Mouse (Mus musculus): Measurements from ENCODE around the gene Lamtor3.
A peak's percentile ranks its signal among the peaks of the same experiment; 100 is the strongest.
"Not testable (repeated sequence)": the region's sequence is repeated elsewhere in the genome, so short reads cannot be mapped to it uniquely, and the experiment has no call there.

The Lamtor3 gene

DNA sequence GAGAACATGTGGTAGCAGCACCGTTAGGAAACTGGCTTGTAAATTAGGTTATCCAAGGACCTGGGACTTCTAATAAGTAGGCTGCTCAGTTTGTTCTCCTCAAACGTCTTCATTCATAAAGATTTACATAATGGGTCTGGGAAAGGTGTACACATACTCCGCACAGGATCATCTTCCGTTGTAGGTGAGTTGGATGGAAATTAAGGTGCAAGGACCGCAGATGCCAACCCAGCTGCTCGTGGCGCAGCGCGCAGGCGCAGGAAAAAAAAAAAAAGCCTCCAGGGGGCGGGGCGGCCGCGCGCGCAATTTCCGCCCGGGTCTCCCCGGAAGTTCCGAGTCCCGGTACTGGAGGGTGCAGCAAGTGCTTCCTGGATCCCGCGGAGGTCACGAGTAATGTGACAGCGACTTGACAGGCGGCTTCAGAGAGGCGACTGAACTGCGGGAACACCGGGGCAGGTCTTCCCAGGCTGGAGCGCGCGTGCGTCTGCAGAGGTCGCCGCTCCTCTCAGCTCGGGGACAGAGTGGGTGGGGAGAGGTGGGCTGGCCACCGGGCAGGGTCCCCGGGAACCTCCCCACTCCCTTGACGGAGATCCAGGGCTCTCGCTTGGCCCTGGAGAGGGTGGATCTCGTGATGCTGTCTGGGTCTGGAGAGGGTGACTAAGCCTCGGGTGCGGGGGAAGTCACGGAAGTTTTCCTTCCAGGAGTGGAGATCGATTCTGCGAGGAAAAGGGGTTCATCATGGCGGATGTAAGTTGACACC lies at the start of gene Lamtor3:
Lamtor3 (plus strand) TSS at position 335 of the 760 bp plus-strand sequence.
- peak; percentile 82 for DNase-seq (ENCODE audit: low read depth, low spot score)

DNA sequence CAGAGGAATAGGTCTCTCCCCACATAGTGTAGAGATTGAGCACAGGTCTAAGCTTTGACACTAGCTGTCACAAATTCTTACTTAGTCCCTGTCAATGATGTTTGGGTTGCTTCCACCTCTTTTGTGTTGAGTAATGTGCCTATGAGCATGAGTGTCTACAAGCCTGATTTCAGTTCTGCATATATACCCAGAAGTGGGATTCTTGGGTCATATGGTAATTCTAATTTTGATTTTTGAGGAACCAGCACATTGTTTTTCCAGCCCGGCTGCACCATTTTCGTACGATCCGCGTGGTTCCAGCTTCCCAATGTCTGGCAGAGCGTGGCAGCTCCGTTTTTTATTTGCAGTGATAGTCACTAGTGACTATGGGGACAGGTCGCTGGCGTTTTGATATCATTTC lies 48.9 kb upstream of the Lamtor3 start:
- DNase-seq (ENCODE audit: low read depth, low spot score): no peak

DNA sequence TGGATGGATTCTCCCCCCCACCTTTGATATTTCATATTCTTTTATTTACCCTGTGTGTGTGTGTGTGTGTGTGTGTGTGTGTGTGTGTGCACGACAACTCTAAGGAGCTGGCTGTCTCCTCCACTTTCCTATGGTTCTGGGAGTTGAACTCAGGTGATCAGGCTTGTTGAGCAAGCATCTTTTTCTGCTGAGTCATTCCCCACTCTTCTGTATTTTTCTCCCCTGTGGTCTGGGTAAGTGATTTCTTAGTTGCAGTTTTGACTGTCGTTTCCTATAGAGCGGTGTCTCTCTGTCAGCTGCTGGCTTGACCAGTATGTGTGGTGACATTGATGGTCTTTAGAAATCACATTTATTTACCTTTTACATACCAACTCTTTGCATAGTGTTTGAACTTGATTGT lies 39.0 kb upstream of the Lamtor3 start:
- no peak for DNase-seq (ENCODE audit: low read depth, low spot score)

DNA sequence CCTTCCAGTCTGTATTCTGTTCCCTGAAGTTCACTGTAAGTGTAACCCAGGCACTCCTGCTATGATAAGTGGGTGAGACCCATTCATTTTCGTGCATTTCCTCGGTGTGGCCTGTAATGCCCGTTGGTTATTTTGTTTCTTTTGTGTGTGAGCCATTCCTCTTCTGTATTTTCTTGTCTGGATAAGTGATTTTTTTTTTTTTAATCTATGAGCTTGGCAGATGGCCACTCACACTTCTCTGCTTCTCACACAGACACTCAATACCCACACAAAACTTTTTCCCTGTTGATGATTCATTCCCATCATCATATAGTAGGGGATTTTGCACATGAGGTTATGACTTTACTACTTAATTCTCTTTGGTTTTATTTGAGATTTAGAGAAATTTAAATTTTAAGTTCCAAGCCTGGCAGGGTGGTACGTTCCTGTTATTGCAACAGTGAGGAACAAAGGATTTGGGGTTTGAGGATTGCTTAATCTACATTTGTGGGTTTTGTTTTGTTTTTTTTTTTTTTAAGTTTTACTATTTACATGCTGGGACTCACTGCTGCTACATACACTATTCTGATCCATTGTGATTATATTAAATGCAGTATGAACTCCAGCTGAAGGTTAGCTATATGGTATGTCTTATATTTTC lies 38.1 kb upstream of the Lamtor3 start:
- DNase-seq (ENCODE audit: low read depth, low spot score): no peak

DNA sequence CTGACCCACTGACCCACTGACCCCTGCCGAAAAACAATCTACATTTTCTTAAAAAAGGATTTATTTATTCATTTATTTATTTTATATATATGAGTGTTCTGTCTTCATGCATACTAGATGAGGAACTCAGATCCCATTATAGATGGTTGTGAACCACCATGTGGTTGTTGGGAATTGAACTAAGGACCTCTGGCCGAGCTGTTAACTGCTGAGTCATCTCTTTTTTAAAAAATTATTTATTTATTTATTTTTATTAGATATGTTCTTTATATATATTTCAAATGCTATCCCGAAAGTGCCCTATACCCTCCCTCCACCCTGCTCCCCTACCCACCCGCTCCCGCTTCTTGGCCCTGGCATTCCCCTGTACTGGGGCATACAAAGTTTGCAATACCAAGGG lies 37.2 kb upstream of the Lamtor3 start:
- DNase-seq (ENCODE audit: low read depth, low spot score): no peak

DNA sequence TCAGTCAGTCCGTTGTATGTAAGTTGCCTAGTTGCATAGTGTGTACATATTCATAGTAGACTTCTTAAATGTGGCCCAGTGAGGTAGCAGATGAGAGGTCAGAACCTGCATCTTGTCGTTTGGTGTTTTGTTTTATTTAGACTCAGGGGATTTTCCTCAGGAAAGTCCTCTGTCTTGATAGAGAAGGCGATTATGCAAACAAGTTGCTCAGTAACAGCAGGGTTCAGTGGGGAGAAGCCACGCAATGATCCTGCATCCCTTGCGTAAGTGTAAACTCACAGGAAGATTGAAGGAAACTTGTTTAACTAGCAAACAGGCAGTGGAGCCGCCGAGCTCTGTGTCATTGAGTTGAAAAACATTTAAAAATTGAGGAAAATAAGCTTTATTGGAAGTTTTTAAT lies 30.3 kb upstream of the Lamtor3 start:
- DNase-seq (ENCODE audit: low read depth, low spot score): no peak

DNA sequence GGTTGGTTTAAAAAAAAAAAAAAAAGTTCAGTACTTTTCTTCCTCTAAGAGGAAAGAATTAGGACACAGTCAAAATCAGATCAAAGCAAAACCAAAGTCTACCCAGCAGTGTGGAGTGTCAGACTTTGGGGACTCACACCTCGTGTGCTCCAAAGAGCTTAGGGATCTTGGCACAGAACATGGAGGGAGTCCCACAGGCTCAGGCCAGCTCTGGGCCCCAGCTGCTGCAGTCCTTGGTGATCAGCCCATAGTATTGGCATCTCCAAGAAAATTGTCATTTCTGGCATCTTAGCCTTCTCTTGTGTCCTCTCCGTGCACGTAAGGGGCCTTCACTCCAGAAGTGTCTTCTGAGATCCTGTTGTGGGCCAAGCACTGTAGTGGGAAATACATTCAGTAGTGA lies 27.2 kb upstream of the Lamtor3 start:
- no peak for DNase-seq (ENCODE audit: low read depth, low spot score)

DNA sequence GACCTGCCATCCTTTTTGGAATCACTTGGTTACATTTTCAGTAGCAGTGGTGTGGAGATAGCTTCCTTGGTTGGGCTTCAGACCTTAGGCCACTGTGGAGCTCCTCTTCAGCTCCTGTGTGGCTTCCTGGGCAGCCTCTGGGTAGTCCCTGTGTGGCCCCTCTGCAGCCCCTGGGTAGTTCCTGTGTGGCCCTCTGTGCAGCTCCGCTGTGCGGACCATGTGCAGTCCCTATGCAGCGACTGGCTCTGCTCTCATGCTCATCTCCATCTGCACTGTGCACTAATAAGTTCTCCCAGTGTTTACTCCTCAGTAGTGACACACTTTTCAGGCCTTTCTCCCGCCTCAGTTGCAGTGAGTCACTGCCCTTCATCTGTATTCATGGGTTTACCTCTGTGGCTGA lies 26.2 kb upstream of the Lamtor3 start:
- DNase-seq (ENCODE audit: low read depth, low spot score): no peak

DNA sequence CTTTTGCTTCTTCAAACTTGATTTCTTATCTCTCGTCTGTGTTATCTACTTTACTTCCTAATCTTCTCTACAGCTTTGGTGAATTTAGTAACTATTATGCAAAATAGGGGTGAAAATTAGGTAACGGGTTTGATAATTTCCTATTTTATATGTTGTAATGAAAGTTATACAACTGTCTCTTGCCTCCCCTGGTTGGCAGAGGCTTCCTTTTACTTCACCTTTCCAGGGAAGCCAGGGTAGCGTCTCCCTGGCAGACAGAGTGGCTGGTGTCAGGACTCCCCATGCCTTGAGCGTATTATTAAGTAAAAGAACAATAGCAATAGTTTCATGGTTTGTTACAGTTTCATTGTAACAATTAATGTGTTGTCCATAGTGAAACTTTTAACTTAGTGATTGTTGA lies 24.5 kb upstream of the Lamtor3 start:
- no peak for DNase-seq (ENCODE audit: low read depth, low spot score)

DNA sequence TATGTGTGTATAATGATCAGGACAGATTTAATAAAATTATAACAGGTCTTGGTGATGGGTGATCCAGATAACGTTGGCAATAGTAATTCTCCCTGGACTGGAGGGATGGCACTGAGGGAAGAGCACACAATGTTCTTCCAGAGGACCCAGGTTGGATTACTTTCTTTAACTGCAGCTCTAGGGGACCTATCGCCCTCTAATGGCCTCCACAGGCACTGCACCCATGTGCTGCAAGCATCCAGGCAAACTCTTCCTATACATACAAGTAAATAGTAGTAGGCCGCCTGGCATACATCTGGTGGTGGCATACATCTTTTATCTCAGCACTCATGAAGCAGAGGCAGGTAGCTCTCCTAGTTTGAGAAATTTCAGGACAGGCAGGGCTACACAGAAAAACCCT lies 23.1 kb upstream of the Lamtor3 start:
- DNase-seq (ENCODE audit: low read depth, low spot score): no peak

DNA sequence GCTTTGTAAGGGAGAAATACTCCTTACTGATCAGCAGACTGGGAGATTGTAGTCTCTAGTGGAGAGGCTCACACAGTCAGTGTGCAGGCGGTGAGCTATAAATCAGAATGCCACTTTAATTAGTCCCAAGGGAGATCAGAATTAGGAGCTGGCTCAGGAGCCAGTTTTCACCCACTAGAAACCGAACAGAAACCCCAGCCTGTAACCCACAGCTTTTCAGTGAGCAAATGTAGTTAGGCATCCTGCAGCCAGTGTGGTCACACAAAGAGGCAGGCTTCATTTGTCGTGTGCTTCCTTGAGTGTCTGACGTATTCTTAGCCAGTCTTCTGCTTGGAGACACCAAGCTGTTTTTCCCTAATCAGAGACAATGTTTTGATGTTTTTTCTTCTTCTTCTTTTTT lies 21.9 kb upstream of the Lamtor3 start:
- no peak for DNase-seq (ENCODE audit: low read depth, low spot score)

DNA sequence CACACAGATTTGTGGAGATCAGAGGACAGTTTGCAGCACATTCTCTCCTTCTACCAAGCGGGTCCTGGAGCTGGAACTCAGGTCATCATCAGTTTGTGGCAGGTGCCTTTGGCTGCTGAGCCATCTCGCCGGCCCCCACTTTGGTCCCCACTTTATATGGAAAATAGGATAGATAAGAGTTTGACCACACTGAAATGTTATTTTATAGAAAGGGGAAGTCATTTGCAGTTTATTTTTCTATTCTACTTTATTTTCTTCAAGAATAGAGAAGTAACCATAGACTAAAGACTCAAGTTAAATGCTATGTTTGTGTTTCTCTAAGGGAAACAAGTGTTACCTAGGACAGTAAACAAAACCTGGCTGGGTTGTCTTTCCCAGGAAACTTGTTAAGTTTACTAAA lies 21.4 kb upstream of the Lamtor3 start:
- DNase-seq (ENCODE audit: low read depth, low spot score): no peak

DNA sequence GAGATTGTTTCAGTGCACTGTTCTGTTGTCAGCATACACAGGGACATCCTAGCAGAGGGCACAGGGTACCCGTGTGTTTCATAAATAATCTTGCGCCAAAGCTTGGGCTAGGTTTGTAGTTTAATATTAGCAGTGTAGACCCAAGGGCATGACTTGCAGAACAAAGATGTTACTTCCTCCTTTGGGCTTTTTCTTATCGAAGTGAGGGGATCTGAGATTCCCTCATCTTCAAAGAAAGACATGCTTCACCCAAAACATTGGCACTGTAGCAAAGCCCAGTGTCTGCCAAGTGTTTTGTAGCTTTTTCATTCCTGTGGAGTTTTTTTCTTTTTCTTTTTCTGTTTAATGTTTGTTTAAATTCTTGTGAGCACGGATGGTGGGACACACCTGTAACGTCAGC lies 20.6 kb upstream of the Lamtor3 start:
- no peak for DNase-seq (ENCODE audit: low read depth, low spot score)

DNA sequence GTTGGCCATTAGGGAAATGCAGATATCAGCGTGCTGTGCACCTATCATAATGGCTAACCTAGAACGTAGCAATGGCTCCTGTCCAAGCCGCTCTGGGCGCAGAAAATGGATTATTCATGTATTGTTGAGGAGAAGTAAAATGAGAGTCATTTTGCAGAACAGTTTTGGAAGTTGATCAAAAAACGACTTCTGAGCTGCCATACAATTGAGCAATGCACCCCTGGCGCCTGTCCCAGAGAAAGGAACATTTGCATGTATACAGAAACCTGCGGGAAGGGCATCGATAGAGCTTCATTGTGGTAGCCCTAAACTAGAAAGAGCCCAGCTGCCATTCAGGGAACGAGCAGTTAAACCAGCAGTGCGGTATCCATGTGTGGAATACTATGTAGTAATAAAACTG lies 18.2 kb upstream of the Lamtor3 start:
- no peak for DNase-seq (ENCODE audit: low read depth, low spot score)

DNA sequence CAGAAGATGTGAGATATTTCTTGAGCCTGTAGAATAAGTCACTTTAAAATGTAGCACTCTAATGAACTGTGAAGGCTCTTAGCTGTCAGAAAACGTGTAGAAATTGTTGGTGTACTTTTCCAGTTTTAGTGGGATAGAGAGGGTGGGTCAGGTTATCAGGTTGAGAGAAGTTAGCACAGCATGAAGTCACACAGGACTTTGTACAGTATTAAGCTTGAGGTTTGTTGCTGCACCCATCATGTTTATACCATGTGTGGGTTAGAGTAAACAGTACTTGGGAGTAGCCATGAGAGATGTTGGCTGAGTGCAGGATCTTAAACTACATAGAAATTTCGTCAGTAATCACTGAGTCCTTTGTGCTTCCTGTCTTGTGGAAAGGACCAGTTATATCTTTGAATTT lies 5.2 kb upstream of the Lamtor3 start:
- DNase-seq (ENCODE audit: low read depth, low spot score): no peak

DNA sequence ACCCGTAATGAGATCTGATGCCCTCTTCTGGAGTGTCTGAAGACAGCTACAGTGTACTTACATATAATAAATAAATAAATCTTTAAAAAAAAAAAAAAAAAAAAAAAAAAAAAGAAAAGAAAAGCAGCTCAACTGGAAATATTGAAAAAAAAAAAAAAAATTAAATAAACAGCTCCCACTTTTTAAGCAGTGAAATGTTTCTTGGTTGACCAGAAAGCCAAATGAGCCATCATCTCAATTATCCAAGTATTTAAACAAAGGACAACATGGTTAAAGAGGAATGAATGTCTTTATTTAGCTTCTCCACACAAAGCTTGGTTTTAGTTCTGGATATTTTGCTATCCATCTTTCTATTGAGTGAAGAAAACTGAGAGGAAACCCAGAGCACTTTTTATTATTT lies 3.7 kb upstream of the Lamtor3 start:
- DNase-seq (ENCODE audit: low read depth, low spot score): not testable (repeated sequence)

DNA sequence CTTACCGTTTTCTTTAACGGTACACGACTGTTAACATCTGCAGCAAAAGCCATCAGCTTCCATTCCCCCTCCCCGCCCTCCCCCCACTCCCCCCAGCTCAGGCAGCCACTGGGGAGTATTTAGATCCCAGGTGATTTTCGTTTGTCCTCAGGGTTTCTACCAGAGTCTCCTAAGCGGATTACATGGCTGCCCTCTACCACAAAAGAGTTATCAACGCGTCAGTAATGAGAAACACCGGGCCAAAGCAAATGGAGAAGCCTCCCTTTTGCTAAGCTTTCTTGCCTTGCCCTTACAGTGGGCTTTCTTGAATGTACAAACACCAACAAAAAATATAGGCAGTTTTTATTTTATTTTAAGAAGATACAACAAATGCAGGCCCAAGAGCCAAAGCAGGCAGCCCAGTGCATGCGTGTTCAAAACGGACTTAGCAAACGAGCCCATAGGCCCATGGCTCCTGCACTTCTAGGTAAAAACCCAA lies 573 bp upstream of the Lamtor3 start:
- peak; percentile 20 for DNase-seq (ENCODE audit: low read depth, low spot score)

DNA sequence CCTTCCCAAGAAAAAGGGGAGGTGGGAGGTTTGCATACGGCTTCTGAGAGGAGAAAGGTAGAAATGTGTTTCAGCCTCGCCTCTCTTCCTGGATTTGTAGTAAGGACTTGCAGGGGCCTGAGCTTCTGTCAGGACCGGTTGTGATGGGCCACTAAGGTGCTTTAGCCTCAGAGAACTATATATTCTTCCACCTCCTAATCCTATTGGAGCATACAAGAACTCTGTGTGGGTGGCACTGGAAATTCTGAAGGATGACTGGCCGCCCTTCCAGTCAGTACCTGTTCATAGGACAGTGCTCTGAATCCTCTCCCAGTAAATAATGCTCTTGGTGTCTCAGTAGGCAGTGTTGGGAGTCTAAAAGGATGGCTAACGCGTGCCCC lies 616 bp downstream of the Lamtor3 start:
- no peak for DNase-seq (ENCODE audit: low read depth, low spot score)

DNA sequence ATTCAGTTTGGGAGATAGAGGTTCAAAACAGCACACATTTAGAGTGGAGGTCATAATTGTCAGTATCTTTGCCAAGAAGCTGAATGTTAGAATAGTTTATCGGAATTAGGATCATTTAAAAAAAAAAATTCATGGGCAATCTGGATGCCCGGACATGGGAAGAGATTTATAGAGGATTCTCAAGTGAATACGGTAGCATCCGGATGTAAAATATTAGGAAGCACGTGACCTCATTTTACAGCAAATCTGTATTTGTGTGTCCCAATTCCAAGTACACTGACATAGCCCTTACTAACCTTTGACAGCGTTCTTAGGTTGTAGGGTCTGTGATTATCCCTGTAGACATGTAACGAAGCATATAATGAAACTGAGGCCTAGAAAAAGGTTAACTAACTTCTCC lies 1.1 kb downstream of the Lamtor3 start:
- no peak for DNase-seq (ENCODE audit: low read depth, low spot score)

DNA sequence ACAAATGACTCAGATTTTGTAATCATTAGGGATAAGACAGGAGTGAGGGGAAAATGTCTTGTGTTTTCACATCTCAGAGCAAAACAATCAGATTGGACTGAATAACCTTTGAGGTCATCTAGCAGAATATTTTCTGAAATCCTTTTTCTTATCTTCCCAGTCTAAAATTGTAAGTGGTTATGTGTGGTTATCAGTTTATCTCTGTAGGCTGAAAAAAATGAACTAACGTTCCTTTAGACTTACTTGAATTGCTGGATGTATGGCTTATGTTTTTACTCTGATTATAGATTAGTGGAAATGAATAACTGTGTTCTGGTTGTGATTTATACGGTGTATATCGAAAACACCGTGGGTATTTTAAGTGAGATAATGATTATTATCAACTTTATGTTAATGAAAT lies 2.3 kb downstream of the Lamtor3 start:
- no peak for DNase-seq (ENCODE audit: low read depth, low spot score)

DNA sequence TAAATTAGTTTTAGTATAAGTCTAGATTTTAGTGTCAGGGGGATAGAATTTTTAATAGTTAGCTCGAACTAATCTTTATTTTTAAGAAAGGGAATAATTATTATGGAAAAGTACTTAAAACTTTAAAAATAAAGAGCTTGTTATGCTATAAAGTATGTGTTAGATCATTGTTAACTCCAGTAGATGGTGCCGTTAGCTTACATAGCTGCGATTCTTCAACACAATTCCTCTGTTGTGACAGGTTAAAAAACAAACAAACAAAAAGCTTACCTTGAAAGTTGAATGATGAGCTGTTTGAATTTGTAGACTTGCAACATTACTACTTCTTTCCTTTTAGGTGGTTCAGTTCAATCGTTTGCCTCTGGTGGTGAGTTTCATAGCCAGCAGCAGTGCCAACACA lies 8.7 kb downstream of the Lamtor3 start:
- DNase-seq (ENCODE audit: low read depth, low spot score): no peak

DNA sequence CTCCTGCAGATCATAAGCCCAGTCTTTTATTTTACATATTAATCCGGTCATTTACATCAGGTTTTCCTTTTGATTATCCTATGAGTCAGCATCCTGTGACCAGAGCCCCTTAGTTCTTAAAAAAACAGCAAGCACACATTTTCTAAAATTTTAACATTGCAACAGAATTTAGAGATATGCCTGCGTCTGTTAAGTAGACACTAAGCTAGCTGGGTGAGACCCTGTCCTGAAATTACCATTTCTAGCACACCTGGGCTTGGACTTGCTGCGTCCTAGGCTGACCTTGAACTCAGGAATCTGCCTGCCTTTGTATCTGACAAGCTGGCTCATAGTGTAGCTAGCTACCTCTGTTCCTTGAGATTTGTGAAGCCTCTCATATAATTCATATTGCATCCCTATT lies 11.6 kb downstream of the Lamtor3 start:
- no peak for DNase-seq (ENCODE audit: low read depth, low spot score)

DNA sequence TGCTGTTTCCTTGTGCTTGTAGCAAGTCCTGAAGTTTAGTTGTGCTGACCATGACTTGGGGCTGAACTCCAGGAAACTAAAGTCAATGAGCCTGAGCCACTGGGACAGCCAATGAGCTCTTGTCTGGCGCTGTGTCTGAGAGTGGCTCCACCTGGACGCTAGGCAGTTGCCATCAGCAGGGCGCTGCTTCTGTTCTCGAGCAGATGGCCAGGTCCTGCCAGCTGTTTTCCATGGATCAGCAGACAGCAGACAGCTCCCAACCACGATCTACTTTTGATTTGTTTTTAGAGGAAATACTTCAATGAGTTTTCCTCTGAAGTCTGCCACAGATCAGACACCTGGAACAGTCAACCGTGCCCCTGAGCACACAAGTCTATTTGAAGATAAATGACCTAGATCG lies 14.4 kb downstream of the Lamtor3 start:
- no peak for DNase-seq (ENCODE audit: low read depth, low spot score)

DNA sequence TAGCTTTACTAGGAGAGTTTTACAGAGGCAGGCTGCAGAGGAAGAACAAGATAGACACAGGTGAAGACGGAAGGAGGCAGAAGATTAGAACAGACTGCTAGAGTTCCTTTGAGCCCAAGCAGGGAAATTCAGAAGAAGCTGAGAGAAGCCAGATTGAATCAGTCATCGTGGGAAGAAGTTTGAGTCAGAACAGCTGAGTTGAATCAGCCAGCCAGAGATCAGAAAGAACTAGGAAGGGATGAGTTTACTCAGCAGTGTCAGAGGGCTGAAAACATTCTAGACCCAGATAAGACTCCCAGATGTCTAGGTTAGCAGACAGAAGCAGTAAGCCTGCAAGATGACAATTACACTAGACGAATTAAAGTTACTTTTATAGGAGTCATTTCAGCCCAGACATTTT lies 15.7 kb downstream of the Lamtor3 start:
- no peak for DNase-seq (ENCODE audit: low read depth, low spot score)
